Mouse (Mus musculus): ENCODE measurements at regions not wholly inside any gene's neighbourhood (a gene's known extent, or its start where the extent isn't known, plus 50 kb on each side); places are given as distances from the start of the nearest gene placed in this dataset.

DNA sequence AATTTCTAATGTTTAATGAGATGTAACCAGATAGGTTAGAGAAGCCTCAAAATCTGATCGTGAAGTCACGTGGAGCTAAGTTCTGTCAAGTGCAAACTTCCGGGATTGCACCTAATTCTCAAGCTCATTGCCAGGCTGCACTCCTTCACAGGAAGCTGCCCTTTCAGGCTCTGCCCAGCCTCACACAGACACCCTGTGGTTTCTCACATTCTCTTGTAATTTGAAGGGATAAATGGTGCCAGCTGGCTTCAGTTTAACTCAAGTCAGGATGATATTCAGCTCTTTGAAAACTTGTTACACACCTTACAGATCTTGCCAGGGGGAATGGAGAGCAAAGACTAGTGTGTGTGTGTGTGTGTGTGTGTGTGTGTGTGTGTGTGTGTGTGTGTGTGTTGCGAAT lies 529.3 kb upstream of the Tle4 start:
- Histone ChIP-seq H3K9ac (replicated peaks; ENCODE audit: low read depth, low read length) (no peak overlapping the region), H3K36me3 (ENCODE audit: control insufficient read depth, insufficient read depth, low read length) (no peaks in the 10 kb centered on the region), H3K9me3 (ENCODE audit: control insufficient read depth, low read depth, low read length) (no peaks in the 10 kb centered on the region), H3K4me1 (ENCODE audit: control insufficient read depth, insufficient read depth, low read length) (no peaks in the 10 kb centered on the region), H3K4me3 (ENCODE audit: low read depth, low read length) (no peak overlapping the region), H3K27me3 (ENCODE audit: control insufficient read depth, insufficient read depth, low read length) (no peaks in the 10 kb centered on the region), H3K27ac (ENCODE audit: low read length) (no peak overlapping the region), H3K4me2 (replicated peaks; ENCODE audit: low read depth, low read length) (no peak overlapping the region)
- no peak for ATAC-seq (ENCODE audit: insufficient number of reproducible peaks, insufficient read depth, low FRiP score, low read depth)
- 44% methylated on average over 4 of the region's 4 CpGs for WGBS

GRCm38 (mm10) chr19:15108441-15109026 lies 510.7 kb upstream of the Tle4 start:
- H3K27ac ChIP-seq (ENCODE audit: low read length): no peak overlapping the region
- H3K9me3 ChIP-seq (ENCODE audit: control insufficient read depth, low read depth, low read length): no peaks in the 10 kb centered on the region
- WGBS: 83% methylated on average over 4 of the region's 4 CpGs
- no peak overlapping the region for H3K9ac ChIP-seq (replicated peaks; ENCODE audit: low read depth, low read length)
- no peaks in the 10 kb centered on the region for H3K27me3 ChIP-seq (ENCODE audit: control insufficient read depth, insufficient read depth, low read length)
- H3K36me3 ChIP-seq (ENCODE audit: control insufficient read depth, insufficient read depth, low read length): no peaks in the 10 kb centered on the region
- no peak for ATAC-seq (ENCODE audit: insufficient number of reproducible peaks, insufficient read depth, low FRiP score, low read depth)
- H3K4me2 ChIP-seq (replicated peaks; ENCODE audit: low read depth, low read length): no peak overlapping the region
- H3K4me3 ChIP-seq (ENCODE audit: low read depth, low read length): no peak overlapping the region
- no peaks in the 10 kb centered on the region for H3K4me1 ChIP-seq (ENCODE audit: control insufficient read depth, insufficient read depth, low read length)

DNA sequence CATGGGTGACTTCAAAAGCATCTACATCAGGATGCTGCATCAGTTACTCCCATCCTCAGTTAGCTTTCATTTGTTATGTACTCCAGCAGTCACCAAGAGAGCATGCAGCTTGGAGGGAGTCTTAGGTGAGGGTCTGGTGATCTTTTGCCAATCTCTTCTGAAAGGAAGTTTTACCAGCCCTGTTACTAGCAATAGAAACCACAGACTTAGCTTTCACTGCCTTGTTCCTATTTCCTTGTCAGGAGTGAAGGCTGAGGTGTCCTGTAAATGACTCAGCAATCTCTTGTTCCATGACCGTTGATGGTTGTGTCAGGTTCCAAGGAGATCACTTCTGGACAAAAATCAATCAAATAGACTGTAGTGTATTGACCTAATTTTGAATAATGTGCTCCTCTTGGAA lies 497.2 kb upstream of the Tle4 start:
- H3K36me3 ChIP-seq (ENCODE audit: control insufficient read depth, insufficient read depth, low read length): no peaks in the 10 kb centered on the region
- no peak overlapping the region for H3K4me2 ChIP-seq (replicated peaks; ENCODE audit: low read depth, low read length)
- no peaks in the 10 kb centered on the region for H3K9me3 ChIP-seq (ENCODE audit: control insufficient read depth, low read depth, low read length)
- WGBS: 62% methylated on average over 1 of the region's 1 CpGs
- no peaks in the 10 kb centered on the region for H3K27me3 ChIP-seq (ENCODE audit: control insufficient read depth, insufficient read depth, low read length)
- no peak overlapping the region for H3K27ac ChIP-seq (ENCODE audit: low read length)
- no peaks in the 10 kb centered on the region for H3K4me1 ChIP-seq (ENCODE audit: control insufficient read depth, insufficient read depth, low read length)
- H3K9ac ChIP-seq (replicated peaks; ENCODE audit: low read depth, low read length): no peak overlapping the region
- ATAC-seq (ENCODE audit: insufficient number of reproducible peaks, insufficient read depth, low FRiP score, low read depth): no peak
- H3K4me3 ChIP-seq (ENCODE audit: low read depth, low read length): no peak overlapping the region

DNA sequence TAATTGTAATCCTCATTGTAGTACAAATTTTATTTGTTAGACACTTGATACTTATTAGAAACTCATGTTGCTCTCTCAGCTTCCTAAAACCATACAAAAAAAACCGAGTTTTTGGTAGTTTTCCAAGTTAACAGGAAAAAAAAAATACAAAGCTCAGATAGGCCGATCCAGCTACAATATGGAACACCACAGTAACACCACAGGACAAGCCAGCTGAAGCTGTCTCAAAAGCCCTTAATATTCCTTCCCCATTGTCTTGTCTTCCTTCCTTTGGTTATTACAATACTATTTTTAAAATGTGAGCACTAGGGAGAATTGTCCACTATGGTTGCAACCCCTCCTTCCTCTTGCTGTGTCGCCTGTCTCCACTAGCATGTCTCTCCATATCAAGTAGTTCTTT lies 495.7 kb upstream of the Tle4 start:
- Histone ChIP-seq H3K4me3 (ENCODE audit: low read depth, low read length) (no peak overlapping the region), H3K9ac (replicated peaks; ENCODE audit: low read depth, low read length) (no peak overlapping the region), H3K4me1 (ENCODE audit: control insufficient read depth, insufficient read depth, low read length) (no peaks in the 10 kb centered on the region), H3K27me3 (ENCODE audit: control insufficient read depth, insufficient read depth, low read length) (no peaks in the 10 kb centered on the region), H3K4me2 (replicated peaks; ENCODE audit: low read depth, low read length) (no peak overlapping the region), H3K36me3 (ENCODE audit: control insufficient read depth, insufficient read depth, low read length) (no peaks in the 10 kb centered on the region), H3K27ac (ENCODE audit: low read length) (no peak overlapping the region), H3K9me3 (ENCODE audit: control insufficient read depth, low read depth, low read length) (no peaks in the 10 kb centered on the region)
- WGBS: 61% methylated on average over 3 of the region's 3 CpGs
- no peak for ATAC-seq (ENCODE audit: insufficient number of reproducible peaks, insufficient read depth, low FRiP score, low read depth)

GRCm38 (mm10) chr19:15080638-15081037 lies 482.8 kb upstream of the Tle4 start:
- Histone ChIP-seq H3K9me3 (ENCODE audit: control insufficient read depth, low read depth, low read length) (no peaks in the 10 kb centered on the region), H3K4me2 (replicated peaks; ENCODE audit: low read depth, low read length) (no peak overlapping the region), H3K27me3 (ENCODE audit: control insufficient read depth, insufficient read depth, low read length) (no peaks in the 10 kb centered on the region), H3K27ac (ENCODE audit: low read length) (no peak overlapping the region), H3K4me1 (ENCODE audit: control insufficient read depth, insufficient read depth, low read length) (no peaks in the 10 kb centered on the region), H3K9ac (replicated peaks; ENCODE audit: low read depth, low read length) (no peak overlapping the region), H3K4me3 (ENCODE audit: low read depth, low read length) (no peak overlapping the region), H3K36me3 (ENCODE audit: control insufficient read depth, insufficient read depth, low read length) (no peaks in the 10 kb centered on the region)
- WGBS: 88% methylated on average over 4 of the region's 4 CpGs
- ATAC-seq (ENCODE audit: insufficient number of reproducible peaks, insufficient read depth, low FRiP score, low read depth): no peak

DNA sequence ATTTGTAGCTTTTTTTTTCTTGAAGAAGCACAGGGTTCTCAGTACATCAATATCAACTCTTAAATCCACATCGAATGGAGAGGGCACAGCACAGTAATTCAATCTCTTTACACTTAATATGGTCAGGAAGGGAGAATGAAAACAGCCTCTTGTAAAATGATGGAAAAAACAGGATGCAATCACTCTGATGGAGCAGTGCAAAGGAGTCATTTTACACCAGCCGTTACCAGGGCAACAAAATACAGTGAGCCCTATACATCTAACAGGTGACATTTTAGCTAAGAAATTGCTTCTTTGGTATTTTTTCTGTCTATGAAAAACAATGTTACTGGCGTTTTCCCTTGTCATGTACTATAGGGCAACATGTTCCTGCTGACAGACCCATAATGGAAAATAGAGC lies 459.9 kb upstream of the Tle4 start:
- no peak overlapping the region for H3K4me3 ChIP-seq (ENCODE audit: low read depth, low read length)
- H3K9ac ChIP-seq (replicated peaks; ENCODE audit: low read depth, low read length): no peak overlapping the region
- no peaks in the 10 kb centered on the region for H3K27me3 ChIP-seq (ENCODE audit: control insufficient read depth, insufficient read depth, low read length)
- peaks cover 2% of the 10 kb centered on the region; the same call in 1 of the 2 replicates for H3K9me3 ChIP-seq (ENCODE audit: control insufficient read depth, low read depth, low read length)
- no peaks in the 10 kb centered on the region for H3K4me1 ChIP-seq (ENCODE audit: control insufficient read depth, insufficient read depth, low read length)
- no peak overlapping the region for H3K27ac ChIP-seq (ENCODE audit: low read length)
- H3K4me2 ChIP-seq (replicated peaks; ENCODE audit: low read depth, low read length): no peak overlapping the region
- 77% methylated on average over 3 of the region's 3 CpGs for WGBS
- no peak for ATAC-seq (ENCODE audit: insufficient number of reproducible peaks, insufficient read depth, low FRiP score, low read depth)
- no peaks in the 10 kb centered on the region for H3K36me3 ChIP-seq (ENCODE audit: control insufficient read depth, insufficient read depth, low read length)

- H3K9ac ChIP-seq (replicated peaks; ENCODE audit: low read depth, low read length): no peak overlapping the region
- H3K36me3 ChIP-seq (ENCODE audit: control insufficient read depth, insufficient read depth, low read length): no peaks in the 10 kb centered on the region
- no peak overlapping the region for H3K27ac ChIP-seq (ENCODE audit: low read length)
- H3K4me3 ChIP-seq (ENCODE audit: low read depth, low read length): no peak overlapping the region
- H3K4me1 ChIP-seq (ENCODE audit: control insufficient read depth, insufficient read depth, low read length): no peaks in the 10 kb centered on the region
- ATAC-seq (ENCODE audit: insufficient number of reproducible peaks, insufficient read depth, low FRiP score, low read depth): no peak
- WGBS: 38% methylated on average over 3 of the region's 3 CpGs
- no peaks in the 10 kb centered on the region for H3K27me3 ChIP-seq (ENCODE audit: control insufficient read depth, insufficient read depth, low read length)
- H3K4me2 ChIP-seq (replicated peaks; ENCODE audit: low read depth, low read length): no peak overlapping the region
- H3K9me3 ChIP-seq (ENCODE audit: control insufficient read depth, low read depth, low read length): no peaks in the 10 kb centered on the region
Measured at GRCm38 (mm10) chr19:15053582-15054141, 455.8 kb upstream of the Tle4 start.

GRCm38 (mm10) chr19:15052642-15053239 lies 454.9 kb upstream of the Tle4 start:
- no peak for ATAC-seq (ENCODE audit: insufficient number of reproducible peaks, insufficient read depth, low FRiP score, low read depth)
- Histone ChIP-seq H3K27ac (ENCODE audit: low read length) (no peak overlapping the region), H3K4me1 (ENCODE audit: control insufficient read depth, insufficient read depth, low read length) (no peaks in the 10 kb centered on the region), H3K4me2 (replicated peaks; ENCODE audit: low read depth, low read length) (no peak overlapping the region), H3K9me3 (ENCODE audit: control insufficient read depth, low read depth, low read length) (no peaks in the 10 kb centered on the region), H3K36me3 (ENCODE audit: control insufficient read depth, insufficient read depth, low read length) (no peaks in the 10 kb centered on the region), H3K27me3 (ENCODE audit: control insufficient read depth, insufficient read depth, low read length) (no peaks in the 10 kb centered on the region), H3K9ac (replicated peaks; ENCODE audit: low read depth, low read length) (no peak overlapping the region), H3K4me3 (ENCODE audit: low read depth, low read length) (no peak overlapping the region)
- 84% methylated on average over 10 of the region's 10 CpGs for WGBS

DNA sequence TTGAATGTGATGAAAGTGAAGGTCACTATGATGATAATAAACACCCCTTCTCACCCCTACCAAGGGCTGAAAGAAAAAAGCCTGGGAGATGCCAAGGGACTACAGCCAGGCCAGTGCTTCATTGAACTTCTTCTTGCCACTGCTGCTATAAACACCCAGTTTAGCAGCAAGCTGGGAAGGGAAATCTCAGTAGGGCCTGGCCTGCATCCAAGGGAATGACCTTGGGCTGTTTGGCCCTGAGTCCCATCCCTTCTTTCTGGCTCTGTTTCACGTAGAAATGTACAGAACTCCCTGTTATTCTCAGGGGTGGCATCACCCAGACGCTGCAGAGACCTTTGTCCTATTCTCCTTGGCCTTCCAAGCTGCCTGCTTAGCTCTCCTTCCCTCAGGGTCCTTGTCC lies 450.0 kb upstream of the Tle4 start:
- H3K27ac ChIP-seq (ENCODE audit: low read length): no peak overlapping the region
- 83% methylated on average over 2 of the region's 2 CpGs for WGBS
- H3K36me3 ChIP-seq (ENCODE audit: control insufficient read depth, insufficient read depth, low read length): no peaks in the 10 kb centered on the region
- ATAC-seq (ENCODE audit: insufficient number of reproducible peaks, insufficient read depth, low FRiP score, low read depth): no peak
- no peak overlapping the region for H3K4me3 ChIP-seq (ENCODE audit: low read depth, low read length)
- H3K27me3 ChIP-seq (ENCODE audit: control insufficient read depth, insufficient read depth, low read length): no peaks in the 10 kb centered on the region
- no peak overlapping the region for H3K4me2 ChIP-seq (replicated peaks; ENCODE audit: low read depth, low read length)
- H3K4me1 ChIP-seq (ENCODE audit: control insufficient read depth, insufficient read depth, low read length): no peaks in the 10 kb centered on the region
- H3K9me3 ChIP-seq (ENCODE audit: control insufficient read depth, low read depth, low read length): no peaks in the 10 kb centered on the region
- no peak overlapping the region for H3K9ac ChIP-seq (replicated peaks; ENCODE audit: low read depth, low read length)
